Mouse (Mus musculus): ENCODE measurements around the gene Kdm8. TPM values are rescaled to one million over a fixed set of nuclear protein-coding genes. Genes with fewer than 3 reads are reported as not detected.

Gene Kdm8
- polyA plus RNA-seq, 1 experiment from 2014 or later: 6.3 TPM

DNA sequence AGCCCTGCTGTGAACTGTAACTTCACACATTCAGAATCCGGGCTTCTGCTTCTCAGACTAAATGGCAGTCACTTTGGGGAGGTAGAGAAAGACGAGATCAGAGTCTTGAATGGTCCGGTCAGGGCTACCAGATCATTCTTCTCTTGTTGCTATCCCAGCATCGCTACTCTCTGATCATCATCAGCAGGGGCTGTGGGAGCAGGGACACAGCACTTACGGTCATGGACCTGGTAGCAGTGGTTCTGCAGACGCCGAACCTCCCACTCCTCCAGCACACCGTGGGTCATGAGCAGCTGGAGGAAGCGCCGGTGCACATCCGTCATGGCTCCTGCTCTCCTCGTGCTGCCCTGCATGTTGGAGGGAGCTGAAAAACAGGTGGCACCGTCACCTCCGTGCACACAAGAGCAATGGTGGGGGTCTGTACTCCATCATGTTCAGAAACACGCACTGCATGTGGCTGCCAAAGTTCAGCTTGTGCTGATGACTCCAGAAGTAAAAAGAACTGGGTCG lies 41.7 kb downstream of the Kdm8 start:
- Histone ChIP-seq H3K4me3 (replicated peaks) (no peak overlapping the region), H3K4me2 (no peak overlapping the region), H3K36me3 (replicated peaks) (peaks cover 48% of the 10 kb centered on the region), H3K4me1 (replicated peaks) (peaks cover 74% of the 10 kb centered on the region), H3K9ac (no peak overlapping the region), H3K9me3 (replicated peaks) (no peaks in the 10 kb centered on the region), H3K27me3 (no peaks in the 10 kb centered on the region), H3K27ac (replicated peaks) (peak overlapping the region; percentile 19; the same call in 1 of the 2 replicates)
- no peak for ATAC-seq (ENCODE audit: insufficient read depth)
- 87% methylated on average over 16 of the region's 16 CpGs for WGBS (ENCODE audit: insufficient replicate concordance)

DNA sequence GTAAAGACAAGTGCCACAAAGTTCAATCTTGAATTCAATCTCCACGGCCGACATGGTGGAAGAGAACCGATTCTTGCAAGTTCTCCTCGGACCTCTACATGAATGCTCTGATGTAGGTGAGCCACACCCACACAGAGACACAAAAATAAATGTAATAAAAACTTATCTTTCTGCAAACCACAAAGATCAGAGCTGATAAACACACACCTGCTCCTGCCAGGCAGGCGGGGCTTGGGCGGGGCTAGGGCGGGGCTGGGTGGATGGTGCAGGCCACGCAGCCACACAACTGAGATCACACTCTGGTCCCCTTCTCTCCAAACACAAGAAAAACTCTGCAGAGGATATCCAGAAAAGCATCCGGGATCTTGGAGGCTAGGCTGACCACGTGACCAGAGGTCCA lies 42.6 kb downstream of the Kdm8 start:
- Histone ChIP-seq H3K4me1 (replicated peaks) (peaks cover 80% of the 10 kb centered on the region), H3K4me2 (peak overlapping the region; percentile 45), H3K4me3 (replicated peaks) (no peak overlapping the region), H3K27ac (replicated peaks) (peak overlapping the region; percentile 55; the same call in 1 of the 2 replicates), H3K27me3 (no peaks in the 10 kb centered on the region), H3K9me3 (replicated peaks) (no peaks in the 10 kb centered on the region), H3K9ac (no peak overlapping the region), H3K36me3 (replicated peaks) (peaks cover 38% of the 10 kb centered on the region)
- no peak for ATAC-seq (ENCODE audit: insufficient read depth)
- WGBS (ENCODE audit: insufficient replicate concordance): 51% methylated on average over 10 of the region's 10 CpGs

- WGBS (ENCODE audit: insufficient replicate concordance): 76% methylated on average over 6 of the region's 6 CpGs
- H3K4me1 ChIP-seq (replicated peaks): peaks cover 81% of the 10 kb centered on the region
- no peak overlapping the region for H3K4me3 ChIP-seq (replicated peaks)
- no peak overlapping the region for H3K9ac ChIP-seq
- peaks cover 29% of the 10 kb centered on the region for H3K36me3 ChIP-seq (replicated peaks)
- H3K4me2 ChIP-seq: peak overlapping the region; percentile 2; the same call in 1 of the 2 replicates
- no peak for ATAC-seq (ENCODE audit: insufficient read depth)
- H3K27me3 ChIP-seq: no peaks in the 10 kb centered on the region
- H3K27ac ChIP-seq (replicated peaks): peak overlapping the region; percentile 21; the same call in 1 of the 2 replicates
- no peaks in the 10 kb centered on the region for H3K9me3 ChIP-seq (replicated peaks)
Observed at GRCm38 (mm10) chr7:125488706-125489105, 44.2 kb downstream of the Kdm8 start.

DNA sequence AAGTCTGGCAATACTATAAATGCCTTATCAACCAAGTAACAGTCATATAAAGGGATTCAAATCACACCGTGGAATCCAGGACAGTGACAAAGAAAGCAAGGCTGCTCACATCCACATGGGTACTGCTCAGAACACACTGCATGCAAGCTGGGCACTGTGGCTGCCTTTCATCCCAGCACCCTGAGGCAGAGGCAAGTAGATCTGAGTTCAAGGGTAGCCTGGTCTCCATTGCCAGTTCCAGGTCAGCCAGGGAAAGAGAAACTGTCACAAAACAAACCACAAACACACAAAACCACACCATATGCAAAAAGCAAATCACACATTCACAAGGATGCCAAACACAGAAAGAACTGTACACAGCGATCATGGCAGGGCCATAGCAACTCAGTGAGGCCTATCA lies 45.2 kb downstream of the Kdm8 start:
- 64% methylated on average over 2 of the region's 2 CpGs for WGBS (ENCODE audit: insufficient replicate concordance)
- Histone ChIP-seq H3K27ac (replicated peaks) (peak overlapping the region; percentile 21; the same call in 1 of the 2 replicates), H3K4me3 (replicated peaks) (no peak overlapping the region), H3K9me3 (replicated peaks) (no peaks in the 10 kb centered on the region), H3K27me3 (no peaks in the 10 kb centered on the region), H3K4me2 (peak overlapping the region; percentile 86; the same call in 1 of the 2 replicates), H3K4me1 (replicated peaks) (peaks cover 76% of the 10 kb centered on the region), H3K36me3 (replicated peaks) (peaks cover 22% of the 10 kb centered on the region), H3K9ac (no peak overlapping the region)
- ATAC-seq (ENCODE audit: insufficient read depth): no peak

DNA sequence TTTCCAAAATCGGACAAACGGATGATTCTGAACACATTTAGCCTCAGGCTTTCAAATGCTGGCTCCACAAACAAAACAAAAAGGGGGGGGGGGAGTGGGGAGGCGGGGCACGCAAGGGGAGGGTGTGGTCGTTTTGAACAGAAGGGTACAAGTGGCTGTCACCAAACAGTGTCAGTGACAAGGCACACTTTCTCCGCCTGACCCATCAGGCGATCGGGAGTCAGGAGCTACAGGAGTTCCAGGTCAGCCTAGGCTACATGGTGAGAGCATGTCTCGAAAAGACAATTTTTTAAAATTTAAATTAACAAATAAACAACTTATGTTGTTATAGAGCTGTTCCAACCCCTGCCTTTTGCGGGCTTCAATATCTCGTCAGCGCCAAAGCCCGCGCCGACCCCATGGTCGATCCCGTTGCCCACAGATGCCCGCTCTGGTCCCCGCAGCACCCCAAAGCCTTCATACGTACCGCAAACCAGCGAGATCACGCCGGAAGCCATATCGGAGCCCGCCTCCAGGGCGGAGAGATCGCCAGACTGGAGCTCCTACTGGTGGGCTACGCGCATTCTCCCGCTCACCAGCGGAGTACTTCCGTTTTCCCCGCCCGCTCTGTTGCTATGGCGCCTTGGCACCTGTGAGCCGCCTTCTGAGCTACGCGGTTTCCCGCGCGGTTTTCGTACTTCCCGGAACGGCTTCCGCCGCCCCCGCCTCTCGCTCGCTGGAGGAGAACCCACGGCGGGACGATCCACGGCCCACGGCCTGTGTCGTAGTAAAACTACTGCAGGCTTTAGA lies 46.7 kb downstream of the Kdm8 start, which contains the start of gene Nsmce1:
Gene Nsmce1, minus strand, starts transcription at position 650 of the 789 bp plus-strand sequence.
- peak within 1 kb of the TSS; percentile 69 for H3K4me3 ChIP-seq (replicated peaks)
- H3K4me1 ChIP-seq (replicated peaks): peaks cover 63% of the 10 kb centered on the region
- peak within 1 kb of the TSS; percentile 86 for H3K27ac ChIP-seq (replicated peaks)
- no peaks in the 10 kb centered on the region for H3K9me3 ChIP-seq (replicated peaks)
- H3K27me3 ChIP-seq: no peaks in the 10 kb centered on the region
- peaks cover 7% of the 10 kb centered on the region for H3K36me3 ChIP-seq (replicated peaks)
- H3K4me2 ChIP-seq: peak within 1 kb of the TSS; percentile 86
- under 1% methylated on average over 56 of the region's 56 CpGs for WGBS (ENCODE audit: insufficient replicate concordance)
- H3K9ac ChIP-seq: peak within 1 kb of the TSS; percentile 78
- peak; percentile 96 for ATAC-seq (ENCODE audit: insufficient read depth)

DNA sequence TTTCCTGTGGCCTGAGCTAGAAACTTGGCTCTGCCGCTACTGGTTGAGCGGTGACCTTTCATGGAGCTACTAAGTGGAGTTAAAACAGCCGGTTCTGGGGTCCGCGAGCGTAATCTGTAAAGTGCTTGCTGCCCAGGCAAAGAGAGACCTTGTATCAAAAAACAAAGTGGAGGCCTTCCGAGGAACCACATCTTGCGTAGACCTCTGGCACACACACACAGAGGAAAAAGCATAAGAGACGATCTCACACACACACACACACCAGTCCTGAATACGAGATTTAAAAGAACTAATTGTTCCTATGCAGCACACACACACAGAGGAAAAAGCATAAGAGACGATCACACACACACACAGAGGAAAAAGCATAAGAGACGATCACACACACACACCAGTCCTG lies 47.3 kb downstream of the Kdm8 start:
- Histone ChIP-seq H3K4me2 (peak overlapping the region; percentile 86), H3K36me3 (replicated peaks) (peaks cover 1% of the 10 kb centered on the region; the same call in 1 of the 2 replicates), H3K27me3 (no peaks in the 10 kb centered on the region), H3K9me3 (replicated peaks) (no peaks in the 10 kb centered on the region), H3K4me1 (replicated peaks) (peaks cover 58% of the 10 kb centered on the region), H3K27ac (replicated peaks) (peak overlapping the region; percentile 86), H3K4me3 (replicated peaks) (peak overlapping the region; percentile 69), H3K9ac (peak overlapping the region; percentile 78)
- WGBS (ENCODE audit: insufficient replicate concordance): 23% methylated on average over 12 of the region's 12 CpGs
- no peak; the same call in none of the 2 replicates for ATAC-seq (ENCODE audit: insufficient read depth)

- no peak for ATAC-seq (ENCODE audit: insufficient read depth)
- WGBS (ENCODE audit: insufficient replicate concordance): 53% methylated on average over 6 of the region's 6 CpGs
- Histone ChIP-seq H3K9me3 (replicated peaks) (no peaks in the 10 kb centered on the region), H3K4me1 (replicated peaks) (peaks cover 50% of the 10 kb centered on the region), H3K9ac (no peak overlapping the region), H3K4me3 (replicated peaks) (no peak overlapping the region), H3K4me2 (no peak overlapping the region), H3K36me3 (replicated peaks) (no peaks in the 10 kb centered on the region), H3K27ac (replicated peaks) (no peak overlapping the region; the same call in 1 of the 2 replicates), H3K27me3 (no peaks in the 10 kb centered on the region)
Observed at GRCm38 (mm10) chr7:125492551-125492950, 48.1 kb downstream of the Kdm8 start.

- no peak for ATAC-seq (ENCODE audit: insufficient read depth)
- 23% methylated on average over 6 of the region's 6 CpGs for WGBS (ENCODE audit: insufficient replicate concordance)
- Histone ChIP-seq H3K27ac (replicated peaks) (no peak overlapping the region), H3K4me3 (replicated peaks) (no peak overlapping the region), H3K4me2 (no peak overlapping the region), H3K9ac (no peak overlapping the region), H3K36me3 (replicated peaks) (no peaks in the 10 kb centered on the region), H3K27me3 (no peaks in the 10 kb centered on the region), H3K9me3 (replicated peaks) (no peaks in the 10 kb centered on the region), H3K4me1 (replicated peaks) (peaks cover 37% of the 10 kb centered on the region)
Observed at GRCm38 (mm10) chr7:125495864-125496440, 51.5 kb downstream of the Kdm8 start.

DNA sequence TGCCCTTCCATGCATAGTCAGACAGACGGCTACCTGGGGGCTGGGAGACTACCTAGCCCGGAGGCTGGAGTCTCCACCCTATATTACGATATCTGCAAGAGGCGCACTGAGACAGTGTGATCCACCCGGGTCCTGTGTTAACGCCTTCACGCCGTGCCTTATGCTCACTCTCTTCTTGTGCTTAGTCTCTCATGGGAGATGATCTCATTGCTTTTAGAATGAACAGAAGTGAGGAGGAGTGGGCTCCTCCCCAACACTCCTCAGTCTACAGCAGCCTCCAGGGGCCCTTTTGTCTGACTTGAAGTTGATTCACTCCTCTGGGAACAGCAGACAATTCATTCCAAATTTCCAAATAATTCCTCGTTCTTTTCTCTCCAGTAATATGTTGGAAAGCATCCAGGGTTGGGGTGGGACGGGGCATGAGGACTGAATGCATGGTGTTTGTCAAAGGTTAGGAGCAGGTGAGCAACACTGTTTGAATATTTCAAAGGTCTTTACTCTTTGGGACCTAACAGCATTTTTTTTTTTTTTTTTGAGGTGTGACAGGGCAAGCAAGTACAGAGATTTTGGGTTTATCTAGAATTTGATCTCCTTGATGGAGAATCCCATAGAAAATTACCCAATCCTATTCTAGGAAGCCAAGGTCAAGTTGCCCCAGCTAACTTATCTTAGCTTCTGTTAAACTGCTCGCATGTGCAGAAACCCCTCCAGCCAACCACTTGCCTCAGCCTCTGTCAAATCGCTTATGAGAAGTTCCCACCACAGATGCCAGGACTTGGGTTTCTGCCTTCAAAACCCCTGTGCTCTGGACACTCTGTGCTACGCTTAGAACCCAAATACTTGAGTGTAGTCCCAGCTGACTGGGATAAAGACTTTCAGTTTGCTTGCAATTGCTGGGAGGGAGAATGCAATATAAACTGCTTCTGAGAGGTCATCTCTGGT lies 55.7 kb downstream of the Kdm8 start:
- Histone ChIP-seq H3K27me3 (no peaks in the 10 kb centered on the region), H3K4me1 (replicated peaks) (peaks cover 31% of the 10 kb centered on the region), H3K4me3 (replicated peaks) (no peak overlapping the region), H3K9me3 (replicated peaks) (no peaks in the 10 kb centered on the region), H3K27ac (replicated peaks) (no peak overlapping the region), H3K4me2 (no peak overlapping the region), H3K36me3 (replicated peaks) (no peaks in the 10 kb centered on the region), H3K9ac (no peak overlapping the region)
- WGBS (ENCODE audit: insufficient replicate concordance): 39% methylated on average over 13 of the region's 13 CpGs
- ATAC-seq (ENCODE audit: insufficient read depth): 0 out of 2 replicates have a peak, but pooled peaks have one; percentile 37

DNA sequence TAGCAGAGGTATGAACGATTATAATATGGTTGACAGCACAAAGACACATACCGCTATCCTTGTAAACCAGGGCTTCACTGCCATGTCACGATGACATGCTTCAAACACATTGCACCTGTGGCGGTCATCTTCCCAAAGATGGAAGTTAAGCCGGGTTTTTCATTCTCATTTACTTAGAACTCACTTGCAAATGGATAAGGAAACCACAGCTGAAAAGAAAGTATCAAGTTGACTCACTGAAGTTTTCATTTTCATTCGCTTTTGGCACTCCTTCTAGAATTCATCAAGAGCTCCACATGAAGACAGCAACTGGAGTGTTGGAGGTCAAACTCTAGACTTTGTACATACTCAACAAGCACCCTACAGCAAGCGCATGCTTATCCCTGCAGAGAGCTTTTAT lies 56.4 kb downstream of the Kdm8 start:
- H3K36me3 ChIP-seq (replicated peaks): no peaks in the 10 kb centered on the region
- no peaks in the 10 kb centered on the region for H3K9me3 ChIP-seq (replicated peaks)
- no peak overlapping the region for H3K4me3 ChIP-seq (replicated peaks)
- 76% methylated on average over 7 of the region's 7 CpGs for WGBS (ENCODE audit: insufficient replicate concordance)
- H3K4me1 ChIP-seq (replicated peaks): peaks cover 31% of the 10 kb centered on the region
- no peak overlapping the region for H3K9ac ChIP-seq
- no peak overlapping the region for H3K4me2 ChIP-seq
- H3K27me3 ChIP-seq: no peaks in the 10 kb centered on the region
- H3K27ac ChIP-seq (replicated peaks): no peak overlapping the region
- no peak for ATAC-seq (ENCODE audit: insufficient read depth)
